Mouse (Mus musculus): ENCODE measurements at regions not wholly inside any gene's neighbourhood (a gene's known extent, or its start where the extent isn't known, plus 50 kb on each side); places are given as distances from the start of the nearest gene placed in this dataset.

GRCm38 (mm10) chr5:102287131-102287530 lies 194.1 kb upstream of the Arhgap24 start:
- Histone ChIP-seq H3K36me3 (ENCODE audit: control insufficient read depth, insufficient read depth, low read length) (no peaks in the 10 kb centered on the region), H3K79me2 (ENCODE audit: control insufficient read depth, insufficient read depth, low read length) (no peaks in the 10 kb centered on the region), H3K27me3 (ENCODE audit: control insufficient read depth, insufficient read depth, low read length) (no peaks in the 10 kb centered on the region), H3K9ac (ENCODE audit: low read depth, low read length) (no peak overlapping the region), H3K4me1 (ENCODE audit: control insufficient read depth, insufficient read depth, low read length) (no peaks in the 10 kb centered on the region), H3K4me3 (ENCODE audit: insufficient read depth, low read depth, low read length) (no peak overlapping the region), H3K27ac (replicated peaks; ENCODE audit: insufficient read depth, low read depth, low read length) (no peak overlapping the region)
- WGBS: 78% methylated on average over 4 of the region's 4 CpGs
- no peak for DNase-seq (ENCODE audit: extremely low read depth, low read depth, low spot score)
- TF ChIP-seq CTCF (IDR thresholded peaks at IDR 0.05; ENCODE audit: low read depth, low read length): no peak
- TF ChIP-seq POLR2A (IDR thresholded peaks at IDR 0.05; ENCODE audit: extremely low read depth, insufficient read depth, low read length): no peak

- H3K27ac ChIP-seq (replicated peaks; ENCODE audit: insufficient read depth, low read depth, low read length): no peak overlapping the region
- 92% methylated on average over 7 of the region's 7 CpGs for WGBS
- no peak overlapping the region for H3K9ac ChIP-seq (ENCODE audit: low read depth, low read length)
Observed at GRCm38 (mm10) chr5:102290866-102291265, 190.3 kb upstream of the Arhgap24 start.

GRCm38 (mm10) chr5:102295564-102295963 lies 185.6 kb upstream of the Arhgap24 start:
- H3K79me2 ChIP-seq (ENCODE audit: control insufficient read depth, insufficient read depth, low read length): no peaks in the 10 kb centered on the region
- no peaks in the 10 kb centered on the region for H3K4me1 ChIP-seq (ENCODE audit: control insufficient read depth, insufficient read depth, low read length)
- WGBS: 89% methylated on average over 5 of the region's 5 CpGs
- H3K9ac ChIP-seq (ENCODE audit: low read depth, low read length): no peak overlapping the region
- no peak overlapping the region for H3K4me3 ChIP-seq (ENCODE audit: insufficient read depth, low read depth, low read length)
- no peaks in the 10 kb centered on the region for H3K27me3 ChIP-seq (ENCODE audit: control insufficient read depth, insufficient read depth, low read length)
- H3K36me3 ChIP-seq (ENCODE audit: control insufficient read depth, insufficient read depth, low read length): no peaks in the 10 kb centered on the region
- no peak for DNase-seq (ENCODE audit: extremely low read depth, low read depth, low spot score)
- no peak overlapping the region for H3K27ac ChIP-seq (replicated peaks; ENCODE audit: insufficient read depth, low read depth, low read length)
- TF ChIP-seq CTCF (IDR thresholded peaks at IDR 0.05; ENCODE audit: low read depth, low read length) (no peak), POLR2A (IDR thresholded peaks at IDR 0.05; ENCODE audit: extremely low read depth, insufficient read depth, low read length) (no peak)

More at GRCm38 (mm10) chr5:102290866-102291265, 190.3 kb upstream of the Arhgap24 start:
- no peaks in the 10 kb centered on the region for H3K36me3 ChIP-seq (ENCODE audit: control insufficient read depth, insufficient read depth, low read length)
- H3K4me3 ChIP-seq (ENCODE audit: insufficient read depth, low read depth, low read length): no peak overlapping the region
- H3K27me3 ChIP-seq (ENCODE audit: control insufficient read depth, insufficient read depth, low read length): no peaks in the 10 kb centered on the region
- no peak for DNase-seq (ENCODE audit: extremely low read depth, low read depth, low spot score)
- H3K4me1 ChIP-seq (ENCODE audit: control insufficient read depth, insufficient read depth, low read length): no peaks in the 10 kb centered on the region
- TF ChIP-seq POLR2A (IDR thresholded peaks at IDR 0.05; ENCODE audit: extremely low read depth, insufficient read depth, low read length) (no peak), CTCF (IDR thresholded peaks at IDR 0.05; ENCODE audit: low read depth, low read length) (no peak)
- no peaks in the 10 kb centered on the region for H3K79me2 ChIP-seq (ENCODE audit: control insufficient read depth, insufficient read depth, low read length)

GRCm38 (mm10) chr5:102306309-102306708 lies 174.9 kb upstream of the Arhgap24 start:
- Histone ChIP-seq H3K4me1 (ENCODE audit: control insufficient read depth, insufficient read depth, low read length) (no peaks in the 10 kb centered on the region), H3K27ac (replicated peaks; ENCODE audit: insufficient read depth, low read depth, low read length) (no peak overlapping the region), H3K9ac (ENCODE audit: low read depth, low read length) (no peak overlapping the region), H3K36me3 (ENCODE audit: control insufficient read depth, insufficient read depth, low read length) (no peaks in the 10 kb centered on the region), H3K4me3 (ENCODE audit: insufficient read depth, low read depth, low read length) (no peak overlapping the region), H3K79me2 (ENCODE audit: control insufficient read depth, insufficient read depth, low read length) (no peaks in the 10 kb centered on the region), H3K27me3 (ENCODE audit: control insufficient read depth, insufficient read depth, low read length) (no peaks in the 10 kb centered on the region)
- no peak for DNase-seq (ENCODE audit: extremely low read depth, low read depth, low spot score)
- TF ChIP-seq POLR2A (IDR thresholded peaks at IDR 0.05; ENCODE audit: extremely low read depth, insufficient read depth, low read length): no peak
- TF ChIP-seq CTCF (IDR thresholded peaks at IDR 0.05; ENCODE audit: low read depth, low read length): no peak

GRCm38 (mm10) chr5:102306718-102307117 lies 174.5 kb upstream of the Arhgap24 start:
- no peaks in the 10 kb centered on the region for H3K79me2 ChIP-seq (ENCODE audit: control insufficient read depth, insufficient read depth, low read length)
- no peak overlapping the region for H3K27ac ChIP-seq (replicated peaks; ENCODE audit: insufficient read depth, low read depth, low read length)
- H3K36me3 ChIP-seq (ENCODE audit: control insufficient read depth, insufficient read depth, low read length): no peaks in the 10 kb centered on the region
- TF ChIP-seq POLR2A (IDR thresholded peaks at IDR 0.05; ENCODE audit: extremely low read depth, insufficient read depth, low read length): no peak
- TF ChIP-seq CTCF (IDR thresholded peaks at IDR 0.05; ENCODE audit: low read depth, low read length): no peak
- no peaks in the 10 kb centered on the region for H3K27me3 ChIP-seq (ENCODE audit: control insufficient read depth, insufficient read depth, low read length)
- no peak overlapping the region for H3K9ac ChIP-seq (ENCODE audit: low read depth, low read length)
- no peaks in the 10 kb centered on the region for H3K4me1 ChIP-seq (ENCODE audit: control insufficient read depth, insufficient read depth, low read length)
- no peak overlapping the region for H3K4me3 ChIP-seq (ENCODE audit: insufficient read depth, low read depth, low read length)
- no peak for DNase-seq (ENCODE audit: extremely low read depth, low read depth, low spot score)
- WGBS: 74% methylated on average over 3 of the region's 3 CpGs

- Histone ChIP-seq H3K27me3 (ENCODE audit: control insufficient read depth, insufficient read depth, low read length) (no peaks in the 10 kb centered on the region), H3K36me3 (ENCODE audit: control insufficient read depth, insufficient read depth, low read length) (no peaks in the 10 kb centered on the region), H3K27ac (replicated peaks; ENCODE audit: insufficient read depth, low read depth, low read length) (no peak overlapping the region), H3K79me2 (ENCODE audit: control insufficient read depth, insufficient read depth, low read length) (no peaks in the 10 kb centered on the region), H3K4me1 (ENCODE audit: control insufficient read depth, insufficient read depth, low read length) (no peaks in the 10 kb centered on the region), H3K4me3 (ENCODE audit: insufficient read depth, low read depth, low read length) (no peak overlapping the region), H3K9ac (ENCODE audit: low read depth, low read length) (no peak overlapping the region)
- no peak for DNase-seq (ENCODE audit: extremely low read depth, low read depth, low spot score)
- TF ChIP-seq POLR2A (IDR thresholded peaks at IDR 0.05; ENCODE audit: extremely low read depth, insufficient read depth, low read length) (no peak), CTCF (IDR thresholded peaks at IDR 0.05; ENCODE audit: low read depth, low read length) (no peak)
Observed at GRCm38 (mm10) chr5:102311570-102311969, 169.6 kb upstream of the Arhgap24 start.
